In the genomic region with DNA sequence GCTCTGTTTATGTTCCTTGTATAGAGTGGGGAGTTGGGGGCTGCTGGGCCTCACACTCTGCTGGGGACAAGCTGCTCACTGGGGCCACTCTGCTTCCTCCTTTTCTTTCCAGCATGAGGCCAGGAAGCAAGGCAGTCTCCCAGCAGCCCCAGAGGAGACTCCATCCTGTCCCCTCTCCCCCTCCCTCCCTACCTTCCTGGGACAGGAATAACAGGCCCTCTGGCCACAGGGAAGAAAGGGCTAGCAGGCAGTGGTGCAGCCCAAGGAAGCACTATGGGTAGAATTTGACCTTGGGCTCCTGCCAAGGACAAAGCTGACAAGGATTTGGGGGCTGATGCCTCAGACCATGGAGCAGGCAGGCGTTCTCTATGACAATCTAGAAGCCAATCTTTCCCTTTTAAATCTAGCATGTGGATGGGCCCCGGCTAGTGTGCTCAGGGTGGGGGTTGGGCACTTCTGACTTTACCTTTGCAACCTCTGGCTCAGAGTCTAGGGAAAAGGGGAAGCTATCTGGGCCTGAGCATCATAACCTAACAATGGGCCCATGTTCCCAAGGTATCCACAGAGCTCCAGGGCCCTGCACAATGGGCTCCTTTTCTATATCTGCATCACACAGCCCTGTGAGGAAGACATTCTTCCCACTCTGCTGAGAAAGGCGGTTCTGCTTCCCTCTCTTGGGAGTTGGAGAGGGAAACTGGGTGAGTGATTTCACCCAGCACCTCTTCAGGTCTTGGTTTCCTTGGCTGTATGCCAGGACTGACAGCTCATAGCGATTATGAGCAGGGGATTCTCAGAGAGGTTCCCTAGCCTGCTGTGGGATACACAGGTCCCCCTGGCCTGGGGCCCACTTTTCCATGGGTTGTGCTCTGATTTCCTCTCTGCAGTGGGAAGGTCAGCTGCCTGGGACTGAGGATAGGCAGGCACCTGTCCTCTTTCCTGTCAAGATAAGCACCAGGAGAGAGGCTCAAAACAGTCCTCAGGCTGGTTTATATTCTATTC, we compare ENCODE assay signal across 8 mouse cellular contexts. TPM values are rescaled to one million over a fixed set of nuclear protein-coding genes. Genes with fewer than 3 reads are reported as not detected.
DNase-seq lines count a peak whose midpoint lies in the region; ATAC-seq and TF ChIP-seq lines count a peak whose summit lies in the region.

No protein-coding gene starts in this region.

- 0 out of 2 replicates have a peak, but pooled peaks have one; percentile 21 for ATAC-seq in frontal cortex, adult (ENCODE audit: low TSS enrichment)
- no peak for ATAC-seq in forebrain, embryonic 15.5 days (replicated peaks)
- peak; percentile 25 for ATAC-seq in intestine, postnatal 0 days
- no peak for ATAC-seq in midbrain, postnatal 0 days (ENCODE audit: low FRiP score)

- H3K36me3 ChIP-seq in forebrain, embryonic 15.5 days, result no peaks in the 10 kb centered on the region
- no peaks in the 10 kb centered on the region; the same call in 1 of the 2 replicates for H3K36me3 ChIP-seq in intestine, postnatal 0 days (ENCODE audit: control insufficient read depth, insufficient read depth)
- H3K36me3 ChIP-seq in midbrain, postnatal 0 days (ENCODE audit: insufficient read depth, low read length), result peaks cover 11% of the 10 kb centered on the region

- 34% methylated on average over 4 of the region's 4 CpGs for WGBS in forebrain, embryonic 15.5 days
- WGBS in intestine, postnatal 0 days, result 19% methylated on average over 4 of the region's 4 CpGs
- 29% methylated on average over 4 of the region's 4 CpGs for whole genome bisulfite sequencing in midbrain, postnatal 0 days

- no peak for DNase-seq in frontal cortex, postnatal 10 days (ENCODE audit: low spot score in 2 of 2)
- peak; percentile 40 for DNase-seq in MN1 (ENCODE audit: low spot score)
- DNase-seq in midbrain, postnatal 0 days (ENCODE audit: low spot score), result peak; percentile 49
- no peak for DNase-seq in testis, postnatal 10 days (ENCODE audit: low spot score)
- DNase-seq in urinary bladder, adult 18-20 months (ENCODE audit: low spot score in 2 of 2), result no peak

- H3K27me3 ChIP-seq in forebrain, embryonic 15.5 days, result no peaks in the 10 kb centered on the region
- no peaks in the 10 kb centered on the region for H3K27me3 ChIP-seq in intestine, postnatal 0 days (replicated peaks; ENCODE audit: control insufficient read depth, insufficient read depth, low read length)
- H3K27me3 ChIP-seq in midbrain, postnatal 0 days (ENCODE audit: insufficient read depth, low read length), result no peaks in the 10 kb centered on the region

- TF ChIP-seq CTCF in intestine, postnatal 0 days (IDR thresholded peaks at IDR 0.05; ENCODE audit: low read depth), result no peak
- no peak for TF ChIP-seq CTCF in midbrain, postnatal 0 days (IDR thresholded peaks at IDR 0.05)

- 0 out of 2 replicates have a peak overlapping the region, but pooled peaks have one; percentile 12 for H3K9ac ChIP-seq in forebrain, embryonic 15.5 days (replicated peaks)
- H3K9ac ChIP-seq in intestine, postnatal 0 days (ENCODE audit: low read depth, low read length), result no peak overlapping the region; the same call in 1 of the 2 replicates
- H3K9ac ChIP-seq in midbrain, postnatal 0 days (replicated peaks; ENCODE audit: low read length, poor library complexity, severe bottlenecking), result peak overlapping the region; percentile 42; the same call in 1 of the 2 replicates

- peaks cover 19% of the 10 kb centered on the region for H3K4me1 ChIP-seq in forebrain, embryonic 15.5 days
- peaks cover 12% of the 10 kb centered on the region; the same call in 1 of the 2 replicates for H3K4me1 ChIP-seq in intestine, postnatal 0 days (replicated peaks; ENCODE audit: control insufficient read depth, insufficient read depth, low read length)
- no peaks in the 10 kb centered on the region for H3K4me1 ChIP-seq in midbrain, postnatal 0 days (ENCODE audit: insufficient read depth, low read length)

- H3K9me3 ChIP-seq in forebrain, embryonic 15.5 days, result no peaks in the 10 kb centered on the region
- no peaks in the 10 kb centered on the region for H3K9me3 ChIP-seq in intestine, postnatal 0 days (ENCODE audit: control insufficient read depth)
- H3K9me3 ChIP-seq in midbrain, postnatal 0 days (ENCODE audit: low read length), result no peaks in the 10 kb centered on the region

- peak overlapping the region; percentile 42 for H3K27ac ChIP-seq in forebrain, embryonic 15.5 days (replicated peaks)
- peak overlapping the region; percentile 35; the same call in 1 of the 2 replicates for H3K27ac ChIP-seq in intestine, postnatal 0 days (ENCODE audit: low read depth, low read length)
- no peak overlapping the region; the same call in 1 of the 2 replicates for H3K27ac ChIP-seq in midbrain, postnatal 0 days (ENCODE audit: low read depth, low read length)

- no peak overlapping the region for H3K4me2 ChIP-seq in forebrain, embryonic 15.5 days (replicated peaks)
- no peak overlapping the region for H3K4me2 ChIP-seq in intestine, postnatal 0 days (replicated peaks; ENCODE audit: low read depth)
- no peak overlapping the region for H3K4me2 ChIP-seq in midbrain, postnatal 0 days (ENCODE audit: low read depth, low read length, poor library complexity, severe bottlenecking)

- H3K4me3 ChIP-seq in forebrain, embryonic 15.5 days, result no peak overlapping the region
- no peak overlapping the region for H3K4me3 ChIP-seq in intestine, postnatal 0 days (ENCODE audit: low read depth, low read length)
- no peak overlapping the region for H3K4me3 ChIP-seq in midbrain, postnatal 0 days (ENCODE audit: low read depth, low read length)

RNA-seq across cellular contexts. Expression of a gene that starts 17.2 kb away (rescaled TPM):
- polyA plus RNA-seq in forebrain, embryonic 15.5 days (2015; fragmentation: Nextera tagmentation; extraction: Ambion mirVana), result not detected in 2 replicates
- polyA plus RNA-seq in intestine, postnatal 0 days (2015; fragmentation: Nextera tagmentation; extraction: Ambion mirVana), result not detected in 2 replicates
- total RNA-seq in midbrain, postnatal 0 days (2014; rRNA removed), result not detected in 2 replicates
- polyA plus RNA-seq in midbrain, postnatal 0 days (2015; fragmentation: Nextera tagmentation; extraction: Ambion mirVana), result not detected in 2 replicates

RNA-seq across cellular contexts. Expression of a gene that starts 54.4 kb away (rescaled TPM):
- 44.1 and 44.8 TPM in 2 replicates for polyA plus RNA-seq in forebrain, embryonic 15.5 days (2015; fragmentation: Nextera tagmentation; extraction: Ambion mirVana)
- 21.9 and 25.2 TPM in 2 replicates for polyA plus RNA-seq in intestine, postnatal 0 days (2015; fragmentation: Nextera tagmentation; extraction: Ambion mirVana)
- 73.1 and 97.7 TPM in 2 replicates for total RNA-seq in midbrain, postnatal 0 days (2014; rRNA removed)
- polyA plus RNA-seq in midbrain, postnatal 0 days (2015; fragmentation: Nextera tagmentation; extraction: Ambion mirVana), result 24.4 and 26.4 TPM in 2 replicates

Comparison
In these comparisons a context has a peak if more than half of its experiments do, and no peak if none do; other contexts are left out.
1. ATAC-seq: peak in frontal cortex, adult (single experiment) and intestine, postnatal 0 days (single experiment); none in forebrain, embryonic 15.5 days (single experiment) and midbrain, postnatal 0 days (single experiment).
2. DNase-seq: peak in MN1 (single experiment) and midbrain, postnatal 0 days (single experiment); none in frontal cortex, postnatal 10 days (0 of 2), testis, postnatal 10 days (single experiment) and urinary bladder, adult 18-20 months (0 of 2).